Mouse (Mus musculus) E14TG2a.4 (cell line): Measurements from ENCODE around the gene Smarcd3.

Experiments used
- H3K27me3 ChIP-seq: 2 replicates; pipeline ENCODE4 v1.6.1; 2014; ENCODE audit warnings: low read length, control low read depth; ENCODE audit not compliant: insufficient read depth
- H3K36me3 ChIP-seq: 2 replicates; pipeline ENCODE4 v1.6.1; 2014; ENCODE audit warnings: low read length, control low read depth; ENCODE audit not compliant: insufficient read depth
- H3K4me1 ChIP-seq: replicated peaks from 2 replicates; pipeline ENCODE4 v1.6.1; 2014; ENCODE audit warnings: low read depth, low read length, control low read depth
- H3K4me3 ChIP-seq: replicated peaks from 2 replicates; pipeline ENCODE4 v1.5.1; 2014; ENCODE audit warnings: mild to moderate bottlenecking, low read length
- H3K9me3 ChIP-seq: 2 replicates; pipeline ENCODE4 v1.6.1; 2014; ENCODE audit warnings: low read length, control low read depth
- CTCF ChIP-seq: conservative IDR thresholded peaks from 2 replicates; pipeline ENCODE4 v1.5.1; 2014; ENCODE audit warnings: low read length
- NANOG ChIP-seq: IDR thresholded peaks from 2 replicates; pipeline ENCODE4 v1.6.1; 2014; ENCODE audit warnings: borderline replicate concordance, low read length, mixed read lengths
- POU5F1 ChIP-seq: IDR thresholded peaks from 2 replicates; pipeline ENCODE4 v1.6.1; 2014; ENCODE audit warnings: low read length, borderline replicate concordance

The Smarcd3 gene

DNA sequence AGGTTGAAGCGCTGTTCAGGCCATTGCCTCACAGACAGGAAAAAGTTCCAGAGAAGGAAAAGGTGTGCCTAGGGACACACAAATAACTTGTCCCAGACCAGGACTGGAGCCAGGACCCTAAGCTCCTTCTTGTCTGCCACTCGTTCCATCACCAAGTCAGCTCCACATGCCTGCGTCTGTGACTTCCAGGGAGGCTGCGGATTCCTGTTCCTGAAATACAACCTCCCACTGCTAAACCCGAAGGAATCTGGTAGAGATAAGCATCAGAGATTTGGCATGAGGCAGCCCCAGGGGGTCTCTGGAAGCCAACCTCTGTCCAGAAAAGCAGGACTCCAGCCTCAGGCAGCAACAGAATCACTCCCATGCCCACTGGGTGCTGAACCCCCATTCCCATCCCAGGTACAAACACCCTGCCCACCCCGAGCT lies 83.1 kb downstream of the Smarcd3 start:
- no peak overlapping the region for H3K4me3 ChIP-seq

More for the DNA sequence above, 83.1 kb downstream of the Smarcd3 start:
- H3K36me3 ChIP-seq: no peaks in the 10 kb centered on the region
- H3K4me1 ChIP-seq: peaks cover 49% of the 10 kb centered on the region
- no peaks in the 10 kb centered on the region for H3K9me3 ChIP-seq
- H3K27me3 ChIP-seq: peaks cover 21% of the 10 kb centered on the region
- TF ChIP-seq NANOG (no peak), CTCF (no peak), POU5F1 (no peak)
